In the genomic region with DNA sequence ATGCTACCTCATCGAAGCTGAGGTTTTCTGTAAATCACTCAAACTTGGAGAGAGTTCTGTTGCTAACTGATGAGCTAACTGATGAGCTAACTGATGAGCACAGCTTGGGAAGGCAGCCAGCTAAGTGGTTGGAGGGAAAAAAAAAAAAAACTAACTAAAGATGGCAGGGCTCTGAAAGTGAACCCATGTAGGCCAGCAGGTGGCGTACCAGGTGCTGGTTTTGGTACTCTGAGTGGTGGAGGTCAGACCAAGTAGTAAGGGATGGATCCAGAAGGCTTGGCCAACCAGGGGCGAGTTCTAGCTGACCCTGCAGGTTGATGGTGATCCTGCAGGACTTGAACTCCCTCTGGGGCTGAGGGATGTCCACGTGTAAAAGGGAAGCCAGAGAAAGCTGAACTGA, we compare ENCODE assay signal across 7 mouse cellular contexts.
A peak's percentile ranks its signal among the peaks of the same experiment; 100 is the strongest.
DNase-seq lines count a peak whose midpoint lies in the region; ATAC-seq lines count a peak whose summit lies in the region.

No protein-coding gene starts in this region.

- peak; percentile 31 for DNase-seq in ovary, postnatal 36 days (ENCODE audit: low spot score)
- no peak for DNase-seq in ovary, adult 18-20 months (ENCODE audit: low spot score)
- peak; percentile 28 for DNase-seq in adipocyte (ENCODE audit: low spot score)
- peak; percentile 59 to 71 for DNase-seq in kidney, postnatal 4 days
- DNase-seq in thymus, postnatal 10 days (ENCODE audit: low spot score in 2 of 2): peak; percentile 75 to 81

- ATAC-seq in erythroblast, adult 5-6 weeks (replicated peaks; ENCODE audit: low FRiP score, poor library complexity, severe bottlenecking): peak; percentile 39; the same call in 1 of the 2 replicates
- ATAC-seq in megakaryocyte-erythroid progenitor cell, adult 5-6 weeks (replicated peaks; ENCODE audit: low FRiP score, low TSS enrichment, poor library complexity, severe bottlenecking): peak; percentile 31; the same call in 1 of the 2 replicates
